Mouse (Mus musculus): Measurements from ENCODE around the gene Gm26620. TPM values are rescaled to one million over a fixed set of nuclear protein-coding genes. Genes with fewer than 3 reads are reported as not detected.
A peak's percentile ranks its signal among the peaks of the same experiment; 100 is the strongest.

Gm26620 gene
- polyA plus RNA-seq, 1 experiment from 2014 or later, result 0.45 TPM

DNA sequence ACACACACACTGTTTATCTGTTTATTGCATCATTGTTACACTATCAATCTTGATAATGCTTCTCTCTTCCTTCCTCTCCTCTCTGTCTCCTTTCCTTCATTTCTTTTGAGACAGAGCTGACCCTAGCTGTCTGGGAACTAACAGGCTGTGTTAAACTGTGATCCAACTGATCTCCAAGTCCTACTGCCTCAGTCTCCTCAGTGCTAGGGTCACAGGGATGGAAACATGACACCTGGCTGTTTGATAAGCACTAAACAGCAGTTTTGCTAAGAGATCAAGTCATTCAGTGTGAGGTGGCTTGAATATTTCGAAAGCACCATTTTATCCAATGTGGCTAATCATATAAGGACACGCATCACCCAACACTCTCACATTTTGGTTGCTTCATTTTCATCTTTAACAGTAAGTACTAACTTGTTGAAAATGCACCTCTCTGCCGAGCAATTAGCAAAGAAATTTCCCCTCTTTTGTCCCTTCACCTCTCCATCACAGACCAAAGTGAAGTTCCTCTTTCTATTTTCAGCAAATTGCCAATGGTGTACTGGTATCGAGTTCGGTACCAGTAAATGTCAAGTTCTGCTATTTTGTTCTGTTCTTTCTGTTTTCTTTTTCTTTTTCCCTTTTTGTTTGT lies 11.9 kb downstream of the Gm26620 start:
- Histone ChIP-seq H3K9ac (replicated peaks; ENCODE audit: low read depth, low read length) (no peak overlapping the region), H3K4me2 (replicated peaks; ENCODE audit: low read depth, low read length) (no peak overlapping the region), H3K4me3 (ENCODE audit: low read depth, low read length) (no peak overlapping the region), H3K9me3 (ENCODE audit: control insufficient read depth, low read depth, low read length) (no peaks in the 10 kb centered on the region), H3K27ac (ENCODE audit: low read length) (no peak overlapping the region), H3K36me3 (ENCODE audit: control insufficient read depth, insufficient read depth, low read length) (no peaks in the 10 kb centered on the region), H3K27me3 (ENCODE audit: control insufficient read depth, insufficient read depth, low read length) (no peaks in the 10 kb centered on the region), H3K4me1 (ENCODE audit: control insufficient read depth, insufficient read depth, low read length) (no peaks in the 10 kb centered on the region)
- ATAC-seq (ENCODE audit: insufficient number of reproducible peaks, insufficient read depth, low FRiP score, low read depth), result no peak
- 83% methylated on average over 5 of the region's 5 CpGs for WGBS

DNA sequence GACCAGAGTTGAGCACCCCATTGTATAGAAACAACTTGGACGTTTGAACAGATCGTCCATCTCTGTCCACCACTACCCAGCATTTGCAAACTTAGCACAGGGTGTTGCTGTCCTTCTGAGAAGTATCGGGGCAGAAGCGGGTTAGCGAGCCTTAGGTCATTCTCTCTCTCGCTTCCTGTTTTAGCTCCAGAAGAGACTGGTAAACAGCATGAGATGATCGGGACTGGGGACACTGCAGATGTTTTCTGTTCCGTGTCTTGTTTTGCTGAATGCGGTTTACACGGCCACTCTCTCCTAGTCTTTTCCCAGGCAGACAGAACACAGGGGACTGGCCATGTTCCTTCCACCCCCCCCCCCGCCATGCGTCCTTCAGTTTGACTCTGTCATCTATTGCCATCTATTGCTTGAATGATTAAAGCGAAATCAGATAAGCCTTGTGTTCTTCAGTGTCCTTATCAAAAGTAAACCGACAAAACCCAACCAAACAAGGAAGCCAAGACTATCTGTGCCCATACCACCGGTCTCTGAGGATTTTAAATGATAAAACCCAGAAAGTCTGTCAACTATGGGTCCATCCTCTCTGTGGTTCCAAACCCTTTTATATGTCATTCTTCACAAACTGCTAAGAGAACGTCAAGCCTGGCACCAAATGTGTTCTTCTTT lies 13.7 kb downstream of the Gm26620 start:
- no peak for ATAC-seq (ENCODE audit: insufficient number of reproducible peaks, insufficient read depth, low FRiP score, low read depth)
- H3K4me2 ChIP-seq (replicated peaks; ENCODE audit: low read depth, low read length), result no peak overlapping the region
- no peaks in the 10 kb centered on the region for H3K27me3 ChIP-seq (ENCODE audit: control insufficient read depth, insufficient read depth, low read length)
- no peaks in the 10 kb centered on the region for H3K4me1 ChIP-seq (ENCODE audit: control insufficient read depth, insufficient read depth, low read length)
- H3K9ac ChIP-seq (replicated peaks; ENCODE audit: low read depth, low read length), result no peak overlapping the region
- 48% methylated on average over 16 of the region's 16 CpGs for WGBS
- no peak overlapping the region for H3K27ac ChIP-seq (ENCODE audit: low read length)
- H3K9me3 ChIP-seq (ENCODE audit: control insufficient read depth, low read depth, low read length), result no peaks in the 10 kb centered on the region
- H3K36me3 ChIP-seq (ENCODE audit: control insufficient read depth, insufficient read depth, low read length), result no peaks in the 10 kb centered on the region
- H3K4me3 ChIP-seq (ENCODE audit: low read depth, low read length), result no peak overlapping the region

GRCm38 (mm10) chr1:170900799-170901467 lies 16.1 kb downstream of the Gm26620 start:
- ATAC-seq (ENCODE audit: insufficient number of reproducible peaks, insufficient read depth, low FRiP score, low read depth), result no peak
- no peaks in the 10 kb centered on the region for H3K36me3 ChIP-seq (ENCODE audit: control insufficient read depth, insufficient read depth, low read length)

GRCm38 (mm10) chr1:170901536-170902238 lies 16.8 kb downstream of the Gm26620 start:
- H3K27ac ChIP-seq (ENCODE audit: low read length), result no peak overlapping the region
- no peaks in the 10 kb centered on the region for H3K9me3 ChIP-seq (ENCODE audit: control insufficient read depth, low read depth, low read length)
- H3K4me3 ChIP-seq (ENCODE audit: low read depth, low read length), result no peak overlapping the region
- no peak overlapping the region for H3K9ac ChIP-seq (replicated peaks; ENCODE audit: low read depth, low read length)
- no peaks in the 10 kb centered on the region for H3K4me1 ChIP-seq (ENCODE audit: control insufficient read depth, insufficient read depth, low read length)
- H3K27me3 ChIP-seq (ENCODE audit: control insufficient read depth, insufficient read depth, low read length), result 0 out of 2 replicates have a peak, but pooled peaks cover 8% of the 10 kb centered on the region
- no peak overlapping the region for H3K4me2 ChIP-seq (replicated peaks; ENCODE audit: low read depth, low read length)
- ATAC-seq (ENCODE audit: insufficient number of reproducible peaks, insufficient read depth, low FRiP score, low read depth), result no peak
- H3K36me3 ChIP-seq (ENCODE audit: control insufficient read depth, insufficient read depth, low read length), result no peaks in the 10 kb centered on the region
- WGBS, result 34% methylated on average over 10 of the region's 10 CpGs

More at GRCm38 (mm10) chr1:170900799-170901467, 16.1 kb downstream of the Gm26620 start:
- H3K27me3 ChIP-seq (ENCODE audit: control insufficient read depth, insufficient read depth, low read length), result 0 out of 2 replicates have a peak, but pooled peaks cover under 1% of the 10 kb centered on the region
- no peak overlapping the region for H3K4me2 ChIP-seq (replicated peaks; ENCODE audit: low read depth, low read length)
- no peak overlapping the region for H3K27ac ChIP-seq (ENCODE audit: low read length)
- H3K9ac ChIP-seq (replicated peaks; ENCODE audit: low read depth, low read length), result no peak overlapping the region
- WGBS, result 34% methylated on average over 10 of the region's 10 CpGs
- H3K4me1 ChIP-seq (ENCODE audit: control insufficient read depth, insufficient read depth, low read length), result no peaks in the 10 kb centered on the region
- H3K4me3 ChIP-seq (ENCODE audit: low read depth, low read length), result no peak overlapping the region
- no peaks in the 10 kb centered on the region for H3K9me3 ChIP-seq (ENCODE audit: control insufficient read depth, low read depth, low read length)

GRCm38 (mm10) chr1:170903485-170903884 lies 18.6 kb downstream of the Gm26620 start:
- H3K9ac ChIP-seq (replicated peaks; ENCODE audit: low read depth, low read length), result no peak overlapping the region
- H3K4me2 ChIP-seq (replicated peaks; ENCODE audit: low read depth, low read length), result no peak overlapping the region
- no peaks in the 10 kb centered on the region for H3K9me3 ChIP-seq (ENCODE audit: control insufficient read depth, low read depth, low read length)
- WGBS, result 51% methylated on average over 5 of the region's 5 CpGs
- H3K27ac ChIP-seq (ENCODE audit: low read length), result no peak overlapping the region
- no peak for ATAC-seq (ENCODE audit: insufficient number of reproducible peaks, insufficient read depth, low FRiP score, low read depth)
- no peaks in the 10 kb centered on the region for H3K36me3 ChIP-seq (ENCODE audit: control insufficient read depth, insufficient read depth, low read length)
- H3K4me3 ChIP-seq (ENCODE audit: low read depth, low read length), result no peak overlapping the region
- peaks cover 6% of the 10 kb centered on the region; the same call in 1 of the 2 replicates for H3K4me1 ChIP-seq (ENCODE audit: control insufficient read depth, insufficient read depth, low read length)
- H3K27me3 ChIP-seq (ENCODE audit: control insufficient read depth, insufficient read depth, low read length), result peaks cover 17% of the 10 kb centered on the region; the same call in 1 of the 2 replicates

DNA sequence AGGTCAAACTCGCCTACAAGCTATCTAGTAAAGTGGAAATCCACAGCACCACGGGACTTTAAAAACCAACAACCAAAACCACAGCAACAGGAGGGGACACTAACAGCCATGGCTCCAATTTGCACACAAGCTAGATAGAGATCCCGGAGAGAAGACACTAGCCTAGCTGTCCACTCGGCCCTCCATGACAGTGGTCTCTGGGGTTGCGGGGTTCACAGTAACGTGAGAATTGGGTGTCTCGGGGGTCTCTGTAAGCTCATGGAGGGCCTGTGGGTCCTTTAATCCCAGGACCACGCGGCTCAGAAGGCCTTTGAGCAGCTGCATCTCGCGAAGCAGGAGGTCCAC lies 22.2 kb downstream of the Gm26620 start:
- ATAC-seq (ENCODE audit: insufficient number of reproducible peaks, insufficient read depth, low FRiP score, low read depth), result no peak
- H3K4me2 ChIP-seq (replicated peaks; ENCODE audit: low read depth, low read length), result peak overlapping the region; percentile 93

DNA sequence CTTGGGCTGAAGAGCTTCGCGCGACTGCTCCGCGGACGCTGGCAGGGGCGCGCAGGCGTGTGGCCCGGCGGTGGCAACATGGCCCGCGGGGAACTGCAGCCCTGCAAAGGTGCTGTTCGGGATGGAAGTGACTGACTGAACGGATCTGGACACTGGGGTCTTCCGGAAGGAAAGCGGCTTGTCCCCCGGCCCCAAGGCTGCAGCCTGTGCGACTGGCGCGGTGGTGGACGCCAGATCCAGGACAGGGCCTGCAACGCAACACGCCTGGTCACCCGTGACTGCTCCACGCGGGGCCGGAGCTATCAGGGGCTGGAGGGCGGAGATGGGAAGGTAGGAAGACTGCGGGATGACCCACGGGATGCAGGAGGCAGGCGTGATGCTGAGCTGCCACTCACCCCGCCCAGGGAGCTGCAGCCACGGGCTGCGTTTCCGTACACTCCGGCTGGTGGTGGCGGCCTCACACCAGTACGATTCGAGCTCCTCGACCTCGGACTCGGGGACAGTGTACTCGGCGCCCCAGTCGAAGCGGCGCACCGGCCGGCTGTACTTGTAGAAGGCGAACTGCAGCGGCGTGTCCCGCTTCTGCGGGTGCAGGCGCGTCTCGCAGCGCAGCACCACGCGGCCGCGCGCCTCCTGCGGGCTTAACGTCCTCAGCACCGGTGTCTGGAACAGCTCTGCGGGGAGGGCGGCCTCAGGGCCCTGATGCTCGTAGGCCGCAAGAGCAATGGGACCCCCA lies 22.8 kb downstream of the Gm26620 start:
- under 1% methylated on average over 71 of the region's 71 CpGs for WGBS
- Histone ChIP-seq H3K4me1 (ENCODE audit: control insufficient read depth, insufficient read depth, low read length) (peaks cover 7% of the 10 kb centered on the region; the same call in 1 of the 2 replicates), H3K27me3 (ENCODE audit: control insufficient read depth, insufficient read depth, low read length) (peaks cover 20% of the 10 kb centered on the region; the same call in 1 of the 2 replicates), H3K36me3 (ENCODE audit: control insufficient read depth, insufficient read depth, low read length) (no peaks in the 10 kb centered on the region), H3K4me3 (ENCODE audit: low read depth, low read length) (peak overlapping the region; percentile 46), H3K9ac (replicated peaks; ENCODE audit: low read depth, low read length) (no peak overlapping the region), H3K9me3 (ENCODE audit: control insufficient read depth, low read depth, low read length) (no peaks in the 10 kb centered on the region), H3K4me2 (replicated peaks; ENCODE audit: low read depth, low read length) (peak overlapping the region; percentile 93), H3K27ac (ENCODE audit: low read length) (no peak overlapping the region)
- peak; percentile 64 for ATAC-seq (ENCODE audit: insufficient number of reproducible peaks, insufficient read depth, low FRiP score, low read depth)

More for the DNA sequence above, 22.2 kb downstream of the Gm26620 start:
- Histone ChIP-seq H3K27me3 (ENCODE audit: control insufficient read depth, insufficient read depth, low read length) (peaks cover 20% of the 10 kb centered on the region; the same call in 1 of the 2 replicates), H3K9ac (replicated peaks; ENCODE audit: low read depth, low read length) (no peak overlapping the region), H3K4me3 (ENCODE audit: low read depth, low read length) (peak overlapping the region; percentile 46), H3K27ac (ENCODE audit: low read length) (no peak overlapping the region), H3K9me3 (ENCODE audit: control insufficient read depth, low read depth, low read length) (no peaks in the 10 kb centered on the region), H3K36me3 (ENCODE audit: control insufficient read depth, insufficient read depth, low read length) (no peaks in the 10 kb centered on the region), H3K4me1 (ENCODE audit: control insufficient read depth, insufficient read depth, low read length) (peaks cover 7% of the 10 kb centered on the region; the same call in 1 of the 2 replicates)
- WGBS, result 29% methylated on average over 11 of the region's 11 CpGs

All from stomach, embryonic 14.5 days (tissue).